Mouse (Mus musculus): ENCODE results near the gene Atp5d.

DNA sequence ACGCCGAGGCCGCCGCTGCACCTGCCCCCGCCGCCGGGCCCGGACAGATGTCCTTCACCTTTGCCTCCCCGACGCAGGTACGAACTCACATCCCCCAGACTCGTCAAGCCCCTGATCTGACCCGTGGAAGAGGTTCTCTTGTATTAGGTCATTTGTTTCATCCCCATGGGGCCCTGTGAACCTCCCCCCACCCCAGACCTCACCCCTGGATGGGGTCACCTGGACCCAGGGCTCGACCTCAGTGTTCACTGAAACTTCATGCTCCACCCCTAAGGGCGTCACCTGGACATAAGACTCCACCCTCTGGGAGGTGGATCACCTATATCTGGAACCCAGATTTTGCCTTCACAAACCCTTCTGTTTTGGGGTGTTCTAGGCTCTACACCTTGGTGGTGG lies 4.1 kb downstream of the Atp5d start:
- no peak for TF ChIP-seq CTCF (IDR thresholded peaks at IDR 0.05; ENCODE audit: low read depth, low read length)
- no peak for TF ChIP-seq POLR2AphosphoS5 (IDR thresholded peaks at IDR 0.05; ENCODE audit: insufficient replicate concordance, low read depth, low read length)

All from G1E (cell line).